Mouse (Mus musculus): ENCODE data around the gene Elmo1. TPM values are rescaled to one million over a fixed set of nuclear protein-coding genes. Genes with fewer than 3 reads are reported as not detected.

Elmo1 gene
- polyA plus RNA-seq, 1 experiment: 0.40 TPM

GRCm38 (mm10) chr13:20472301-20472831 lies 382.0 kb downstream of the Elmo1 start:
- Histone ChIP-seq H3K4me3 (no peak overlapping the region), H3K36me3 (ENCODE audit: control insufficient read depth, insufficient read depth) (no peaks in the 10 kb centered on the region), H3K79me2 (ENCODE audit: control insufficient read depth, insufficient read depth) (no peaks in the 10 kb centered on the region), H3K4me2 (ENCODE audit: low read depth) (no peak overlapping the region), H3K27me3 (ENCODE audit: control insufficient read depth, insufficient read depth, insufficient read length) (peaks cover 15% of the 10 kb centered on the region), H3ac (ENCODE audit: control insufficient read depth, insufficient read length) (no peak overlapping the region)
- TF ChIP-seq E2F4 (IDR thresholded peaks at IDR 0.05; ENCODE audit: insufficient read depth): no peak
- TF ChIP-seq CEBPB (IDR thresholded peaks at IDR 0.05; ENCODE audit: insufficient read depth, poor library complexity, severe bottlenecking): no peak
- TF ChIP-seq TCF12 (IDR thresholded peaks at IDR 0.05; ENCODE audit: insufficient read depth, poor library complexity, severe bottlenecking): no peak
- TF ChIP-seq USF1 (IDR thresholded peaks at IDR 0.05; ENCODE audit: low read depth): no peak
- TF ChIP-seq MYOG (IDR thresholded peaks at IDR 0.05; ENCODE audit: control insufficient read depth in 1 of 3, insufficient read depth in 1 of 3, insufficient read length in 2 of 3, low read depth in 2 of 3): no peak
- TF ChIP-seq SRF (IDR thresholded peaks at IDR 0.05; ENCODE audit: control insufficient read depth, insufficient read length, low read depth): no peak
- no peak for TF ChIP-seq POLR2AphosphoS2 (IDR thresholded peaks at IDR 0.05; ENCODE audit: insufficient read length, low read depth)
- no peak for TF ChIP-seq TCF3 (IDR thresholded peaks at IDR 0.05; ENCODE audit: insufficient read length, low read depth)
- TF ChIP-seq MAX (IDR thresholded peaks at IDR 0.05; ENCODE audit: low read depth): no peak
- no peak for TF ChIP-seq POLR2A (IDR thresholded peaks at IDR 0.05; ENCODE audit: insufficient read length, low read depth)
- no peak for TF ChIP-seq MYOD1 (IDR thresholded peaks at IDR 0.05; ENCODE audit: control insufficient read depth in 1 of 3, insufficient read length in 2 of 3, low read depth in 2 of 3)
- TF ChIP-seq REST (IDR thresholded peaks at IDR 0.05; ENCODE audit: insufficient read depth, insufficient read length): no peak

GRCm38 (mm10) chr13:20472891-20473539 lies 382.6 kb downstream of the Elmo1 start:
- Histone ChIP-seq H3K79me2 (ENCODE audit: control insufficient read depth, insufficient read depth) (no peaks in the 10 kb centered on the region), H3K27me3 (ENCODE audit: control insufficient read depth, insufficient read depth, insufficient read length) (peaks cover 15% of the 10 kb centered on the region), H3K4me2 (ENCODE audit: low read depth) (no peak overlapping the region), H3K4me3 (no peak overlapping the region), H3K36me3 (ENCODE audit: control insufficient read depth, insufficient read depth) (no peaks in the 10 kb centered on the region), H3ac (ENCODE audit: control insufficient read depth, insufficient read length) (no peak overlapping the region)
- TF ChIP-seq E2F4 (IDR thresholded peaks at IDR 0.05; ENCODE audit: insufficient read depth) (no peak), MYOG (IDR thresholded peaks at IDR 0.05; ENCODE audit: control insufficient read depth in 1 of 3, insufficient read depth in 1 of 3, insufficient read length in 2 of 3, low read depth in 2 of 3) (no peak), SRF (IDR thresholded peaks at IDR 0.05; ENCODE audit: control insufficient read depth, insufficient read length, low read depth) (no peak), TCF3 (IDR thresholded peaks at IDR 0.05; ENCODE audit: insufficient read length, low read depth) (no peak), USF1 (IDR thresholded peaks at IDR 0.05; ENCODE audit: low read depth) (no peak), REST (IDR thresholded peaks at IDR 0.05; ENCODE audit: insufficient read depth, insufficient read length) (no peak), POLR2A (IDR thresholded peaks at IDR 0.05; ENCODE audit: insufficient read length, low read depth) (no peak), CEBPB (IDR thresholded peaks at IDR 0.05; ENCODE audit: insufficient read depth, poor library complexity, severe bottlenecking) (no peak), POLR2AphosphoS2 (IDR thresholded peaks at IDR 0.05; ENCODE audit: insufficient read length, low read depth) (no peak), MYOD1 (IDR thresholded peaks at IDR 0.05; ENCODE audit: control insufficient read depth in 1 of 3, insufficient read length in 2 of 3, low read depth in 2 of 3) (no peak), MAX (IDR thresholded peaks at IDR 0.05; ENCODE audit: low read depth) (no peak), TCF12 (IDR thresholded peaks at IDR 0.05; ENCODE audit: insufficient read depth, poor library complexity, severe bottlenecking) (no peak)

DNA sequence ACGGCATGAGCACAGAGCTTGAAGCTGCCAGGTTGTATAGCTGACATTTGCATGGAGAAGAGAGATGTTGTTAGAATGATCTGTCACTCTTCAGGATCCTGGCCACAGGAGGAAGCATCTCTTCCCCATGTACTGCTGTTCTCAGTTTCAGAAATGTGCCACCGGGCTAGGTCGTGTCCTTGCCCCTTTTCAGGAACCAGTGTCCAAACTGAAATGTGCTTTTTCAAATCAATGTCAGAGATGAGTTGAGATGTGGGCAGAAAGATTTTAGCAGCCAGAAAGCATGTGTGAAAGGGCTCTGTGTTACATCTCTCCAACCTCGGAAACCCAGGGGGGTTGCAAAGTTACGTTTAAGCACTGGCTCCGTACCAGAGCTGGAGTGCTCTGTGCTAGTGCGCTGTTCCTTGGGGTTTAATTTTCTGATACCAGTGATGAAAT lies 383.3 kb downstream of the Elmo1 start:
- no peaks in the 10 kb centered on the region for H3K79me2 ChIP-seq (ENCODE audit: control insufficient read depth, insufficient read depth)
- peaks cover 15% of the 10 kb centered on the region for H3K27me3 ChIP-seq (ENCODE audit: control insufficient read depth, insufficient read depth, insufficient read length)
- no peak overlapping the region for H3ac ChIP-seq (ENCODE audit: control insufficient read depth, insufficient read length)
- H3K36me3 ChIP-seq (ENCODE audit: control insufficient read depth, insufficient read depth): no peaks in the 10 kb centered on the region
- TF ChIP-seq TCF3 (IDR thresholded peaks at IDR 0.05; ENCODE audit: insufficient read length, low read depth) (no peak), POLR2AphosphoS2 (IDR thresholded peaks at IDR 0.05; ENCODE audit: insufficient read length, low read depth) (no peak), CEBPB (IDR thresholded peaks at IDR 0.05; ENCODE audit: insufficient read depth, poor library complexity, severe bottlenecking) (no peak)
- H3K4me2 ChIP-seq (ENCODE audit: low read depth): no peak overlapping the region
- no peak overlapping the region for H3K4me3 ChIP-seq

DNA sequence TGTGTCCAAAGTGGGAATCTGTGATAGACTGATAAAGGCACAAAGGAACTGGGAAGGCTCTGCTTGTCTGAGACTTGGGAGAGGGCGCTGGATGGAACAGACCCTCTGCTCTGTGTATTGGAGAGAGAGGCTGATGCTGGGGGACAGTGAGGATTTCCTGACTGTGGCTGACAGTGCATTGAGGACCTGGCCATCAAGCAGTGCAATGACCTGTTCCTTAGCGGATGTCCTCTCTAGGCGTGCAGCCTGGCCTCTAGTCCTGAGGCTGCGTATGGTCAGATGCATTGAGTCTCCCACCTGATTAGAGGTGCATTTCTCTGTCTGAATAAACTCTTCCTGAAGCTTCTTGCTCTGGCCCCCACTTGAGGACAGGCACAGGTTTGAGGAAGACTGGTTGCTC lies 384.2 kb downstream of the Elmo1 start:
- Histone ChIP-seq H3K36me3 (ENCODE audit: control insufficient read depth, insufficient read depth) (no peaks in the 10 kb centered on the region), H3K4me2 (ENCODE audit: low read depth) (no peak overlapping the region)
- TF ChIP-seq MYOG (IDR thresholded peaks at IDR 0.05; ENCODE audit: control insufficient read depth in 1 of 3, insufficient read depth in 1 of 3, insufficient read length in 2 of 3, low read depth in 2 of 3) (no peak), POLR2AphosphoS2 (IDR thresholded peaks at IDR 0.05; ENCODE audit: insufficient read length, low read depth) (no peak), SRF (IDR thresholded peaks at IDR 0.05; ENCODE audit: control insufficient read depth, insufficient read length, low read depth) (no peak), MYOD1 (IDR thresholded peaks at IDR 0.05; ENCODE audit: control insufficient read depth in 1 of 3, insufficient read length in 2 of 3, low read depth in 2 of 3) (no peak), REST (IDR thresholded peaks at IDR 0.05; ENCODE audit: insufficient read depth, insufficient read length) (no peak), MAX (IDR thresholded peaks at IDR 0.05; ENCODE audit: low read depth) (no peak), POLR2A (IDR thresholded peaks at IDR 0.05; ENCODE audit: insufficient read length, low read depth) (no peak), TCF12 (IDR thresholded peaks at IDR 0.05; ENCODE audit: insufficient read depth, poor library complexity, severe bottlenecking) (no peak), USF1 (IDR thresholded peaks at IDR 0.05; ENCODE audit: low read depth) (no peak), CEBPB (IDR thresholded peaks at IDR 0.05; ENCODE audit: insufficient read depth, poor library complexity, severe bottlenecking) (no peak), E2F4 (IDR thresholded peaks at IDR 0.05; ENCODE audit: insufficient read depth) (no peak), TCF3 (IDR thresholded peaks at IDR 0.05; ENCODE audit: insufficient read length, low read depth) (no peak)

More for the DNA sequence above, 384.2 kb downstream of the Elmo1 start:
- no peak overlapping the region for H3K4me3 ChIP-seq
- no peaks in the 10 kb centered on the region for H3K79me2 ChIP-seq (ENCODE audit: control insufficient read depth, insufficient read depth)
- H3K27me3 ChIP-seq (ENCODE audit: control insufficient read depth, insufficient read depth, insufficient read length): peaks cover 15% of the 10 kb centered on the region
- no peak overlapping the region for H3ac ChIP-seq (ENCODE audit: control insufficient read depth, insufficient read length)
